Mouse (Mus musculus) neural tube, embryonic 11.5 days (tissue): ENCODE results near the gene Map3k7. TPM values are rescaled to one million over a fixed set of nuclear protein-coding genes. Genes with fewer than 3 reads are reported as not detected.

Experiments
- ATAC-seq: fragments of 200-750 bp; cut with Nextera tagmentation; 2 replicates; pipeline ENCODE4 v1.8.0; 2017; ENCODE audit warnings: moderate number of reproducible peaks, mild to moderate bottlenecking, moderate TSS enrichment, moderate library complexity; ENCODE audit not compliant: insufficient read depth, low FRiP score, low TSS enrichment
- DNase-seq: peaks from one replicate; pipeline ENCODE4 v3.0.0-alpha.2; 2015; ENCODE audit warnings: low spot score
- H3K27ac ChIP-seq: fragments of 300-500 bp; sonication (generic); 2 replicates; pipeline ENCODE4 v1.5.1; 2014; ENCODE audit warnings: low read depth, mild to moderate bottlenecking, low read length
- H3K27me3 ChIP-seq: fragments of 300-500 bp; sonication (generic); 2 replicates; pipeline ENCODE4 v1.6.1; 2014; ENCODE audit warnings: mild to moderate bottlenecking, low read length, mixed read lengths; ENCODE audit not compliant: control insufficient read depth, insufficient read depth
- H3K36me3 ChIP-seq: fragments of 300-500 bp; sonication (generic); 2 replicates; pipeline ENCODE4 v1.6.1; 2014; ENCODE audit warnings: mild to moderate bottlenecking, low read length, moderate library complexity, mixed read lengths; ENCODE audit not compliant: control insufficient read depth, insufficient read depth
- H3K4me1 ChIP-seq: fragments of 300-500 bp; sonication (generic); 2 replicates; pipeline ENCODE4 v1.6.1; 2014; ENCODE audit warnings: low read length, mixed read lengths; ENCODE audit not compliant: control insufficient read depth, insufficient read depth
- H3K4me2 ChIP-seq: fragments of 300-500 bp; sonication (generic); 2 replicates; pipeline ENCODE4 v1.6.1; 2014; ENCODE audit warnings: low read depth, mild to moderate bottlenecking, moderate library complexity
- H3K4me3 ChIP-seq: fragments of 300-500 bp; sonication (generic); 2 replicates; pipeline ENCODE4 v1.5.1; 2014; ENCODE audit warnings: low read depth, low read length
- H3K9ac ChIP-seq: fragments of 300-500 bp; sonication (generic); 2 replicates; pipeline ENCODE4 v1.6.1; 2014; ENCODE audit warnings: mild to moderate bottlenecking, low read length
- H3K9me3 ChIP-seq: fragments of 300-500 bp; sonication (generic); 2 replicates; pipeline ENCODE4 v1.6.1; 2016; ENCODE audit warnings: low read length; ENCODE audit not compliant: control insufficient read depth
- WGBS: fragments of 180-500 bp; shearing (Covaris S2); extraction: QIAGEN DNeasy Blood & Tissue Kit; methylation state at CpG from one replicate; pipeline ENCODE4 v1.1.7; 2014; 5-methylcytosine and 5-hydroxymethylcytosine counted together
- polyA plus RNA-seq: library from polyadenylated mRNA; unstranded; fragments of >200 nt; fragmentation: Nextera tagmentation; extraction: Ambion mirVana; gene quantifications from 2 replicates; pipeline ENCODE4 v1.2.1, GENCODE M21; 2014

Map3k7 gene
- polyA plus RNA-seq, 1 experiment from 2014 or later: 59.9 TPM

- Histone ChIP-seq H3K4me2 (no peak overlapping the region), H3K9me3 (no peaks in the 10 kb centered on the region), H3K36me3 (no peaks in the 10 kb centered on the region), H3K9ac (no peak overlapping the region; the same call in 1 of the 2 replicates), H3K4me1 (peaks cover 8% of the 10 kb centered on the region; the same call in 1 of the 2 replicates), H3K4me3 (no peak overlapping the region), H3K27me3 (no peaks in the 10 kb centered on the region), H3K27ac (peak overlapping the region; percentile 47)
- ATAC-seq: peak; percentile 78
- DNase-seq: peak; percentile 83
- WGBS: 48% methylated on average over 15 of the region's 15 CpGs
These were observed 78.0 kb downstream of the Map3k7 start for GRCm38 (mm10) chr4:32041741-32042452.

DNA sequence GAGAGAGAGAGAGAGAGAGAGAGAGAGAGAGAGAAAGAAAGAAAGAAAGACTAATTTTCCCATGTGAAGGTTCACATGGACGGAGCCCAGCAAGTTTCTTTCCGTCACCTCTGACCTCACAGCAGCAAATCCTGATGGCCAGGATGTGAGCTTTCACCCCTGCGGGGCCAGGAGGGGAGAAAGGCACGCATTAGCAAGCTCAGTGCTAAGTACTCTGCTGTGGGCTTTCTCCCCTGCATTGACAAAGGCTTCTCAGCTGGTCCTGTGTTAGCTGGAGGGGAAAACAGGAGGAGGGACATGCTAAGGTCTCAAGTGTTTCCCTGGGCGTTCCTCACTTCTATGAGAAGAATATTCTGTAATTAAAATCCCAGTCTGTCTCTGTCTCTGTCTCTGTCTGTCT lies 81.3 kb downstream of the Map3k7 start:
- DNase-seq (peak; percentile 29), ATAC-seq (no peak)
- H3K27ac ChIP-seq: no peak overlapping the region
- H3K4me1 ChIP-seq: peaks cover 8% of the 10 kb centered on the region; the same call in 1 of the 2 replicates
- no peaks in the 10 kb centered on the region for H3K36me3 ChIP-seq
- no peak overlapping the region for H3K4me3 ChIP-seq
- no peak overlapping the region for H3K9ac ChIP-seq
- H3K27me3 ChIP-seq: no peaks in the 10 kb centered on the region
- 7% methylated on average over 5 of the region's 5 CpGs for WGBS
- no peak overlapping the region for H3K4me2 ChIP-seq
- H3K9me3 ChIP-seq: no peaks in the 10 kb centered on the region

GRCm38 (mm10) chr4:32049824-32050223 lies 85.9 kb downstream of the Map3k7 start:
- H3K36me3 ChIP-seq: no peaks in the 10 kb centered on the region
- H3K9me3 ChIP-seq: no peaks in the 10 kb centered on the region
- H3K4me1 ChIP-seq: peaks cover 5% of the 10 kb centered on the region; the same call in 1 of the 2 replicates
- DNase-seq (no peak), ATAC-seq (no peak)
- no peak overlapping the region for H3K4me2 ChIP-seq
- H3K4me3 ChIP-seq: no peak overlapping the region
- H3K27ac ChIP-seq: no peak overlapping the region
- no peak overlapping the region for H3K9ac ChIP-seq
- 65% methylated on average over 4 of the region's 4 CpGs for WGBS
- H3K27me3 ChIP-seq: no peaks in the 10 kb centered on the region

GRCm38 (mm10) chr4:32053171-32053570 lies 89.3 kb downstream of the Map3k7 start:
- Histone ChIP-seq H3K4me1 (no peaks in the 10 kb centered on the region; the same call in 1 of the 2 replicates), H3K27me3 (no peaks in the 10 kb centered on the region), H3K4me3 (no peak overlapping the region), H3K36me3 (no peaks in the 10 kb centered on the region), H3K9me3 (no peaks in the 10 kb centered on the region), H3K27ac (no peak overlapping the region), H3K9ac (no peak overlapping the region), H3K4me2 (no peak overlapping the region)
- WGBS: 95% methylated on average over 14 of the region's 14 CpGs
- ATAC-seq (no peak), DNase-seq (no peak)

DNA sequence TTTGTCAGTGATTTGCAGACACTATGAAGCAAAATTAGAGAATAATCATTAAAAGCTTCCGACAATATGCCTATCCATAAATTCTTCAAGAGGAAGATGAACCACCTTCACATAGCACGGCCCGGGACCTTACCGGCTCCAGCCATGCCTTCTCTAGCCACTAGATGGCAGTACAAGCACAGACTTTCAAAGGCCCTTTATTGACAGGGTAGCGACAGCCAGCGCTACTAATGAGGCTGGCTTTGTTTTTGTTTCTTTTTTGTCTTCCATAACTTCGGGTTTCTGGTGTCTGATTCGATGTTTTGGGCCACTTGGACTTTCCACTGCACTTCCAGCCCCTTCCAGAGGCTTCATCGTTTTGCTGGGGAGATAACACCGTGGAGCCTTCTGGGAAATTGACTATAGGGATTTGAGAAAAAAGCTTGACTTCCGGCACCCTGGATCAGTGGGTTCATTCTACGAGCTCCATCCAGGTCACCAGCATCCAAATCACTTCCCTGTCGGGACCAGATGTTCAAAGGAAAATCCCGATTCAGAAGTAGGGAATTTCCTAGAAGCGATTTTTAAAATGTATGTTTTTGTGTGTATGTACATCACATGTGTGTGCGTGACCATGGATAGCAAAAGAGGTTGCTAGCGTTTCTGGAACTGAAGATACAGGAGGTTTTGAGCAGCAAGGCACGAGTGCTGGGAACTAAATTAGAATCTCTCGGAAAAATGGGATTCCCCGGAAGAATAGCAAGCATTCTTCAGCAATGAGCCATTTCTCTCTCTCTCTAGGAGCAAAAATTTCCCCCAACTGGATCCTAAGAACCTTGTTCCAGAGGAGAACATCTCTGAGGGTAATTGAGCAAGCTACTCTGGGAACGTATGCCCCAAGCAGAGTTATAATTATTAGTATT lies 91.5 kb downstream of the Map3k7 start:
- H3K9me3 ChIP-seq: no peaks in the 10 kb centered on the region
- H3K27ac ChIP-seq: no peak overlapping the region
- DNase-seq (peak; percentile 84), ATAC-seq (peak; percentile 83)
- no peaks in the 10 kb centered on the region for H3K27me3 ChIP-seq
- no peaks in the 10 kb centered on the region; the same call in 1 of the 2 replicates for H3K4me1 ChIP-seq
- WGBS: 30% methylated on average over 21 of the region's 21 CpGs
- H3K4me2 ChIP-seq: peak overlapping the region; percentile 48
- no peaks in the 10 kb centered on the region for H3K36me3 ChIP-seq
- H3K9ac ChIP-seq: peak overlapping the region; percentile 57
- H3K4me3 ChIP-seq: peak overlapping the region; percentile 23; the same call in 1 of the 2 replicates

GRCm38 (mm10) chr4:32056441-32056840 lies 92.5 kb downstream of the Map3k7 start:
- WGBS: 82% methylated on average over 7 of the region's 7 CpGs
- Histone ChIP-seq H3K4me2 (no peak overlapping the region), H3K36me3 (no peaks in the 10 kb centered on the region), H3K4me1 (no peaks in the 10 kb centered on the region; the same call in 1 of the 2 replicates), H3K4me3 (no peak overlapping the region), H3K9me3 (no peaks in the 10 kb centered on the region), H3K9ac (no peak overlapping the region), H3K27me3 (no peaks in the 10 kb centered on the region), H3K27ac (no peak overlapping the region)
- peak; percentile 26; the same call in 1 of the 2 replicates for ATAC-seq
- no peak for DNase-seq

DNA sequence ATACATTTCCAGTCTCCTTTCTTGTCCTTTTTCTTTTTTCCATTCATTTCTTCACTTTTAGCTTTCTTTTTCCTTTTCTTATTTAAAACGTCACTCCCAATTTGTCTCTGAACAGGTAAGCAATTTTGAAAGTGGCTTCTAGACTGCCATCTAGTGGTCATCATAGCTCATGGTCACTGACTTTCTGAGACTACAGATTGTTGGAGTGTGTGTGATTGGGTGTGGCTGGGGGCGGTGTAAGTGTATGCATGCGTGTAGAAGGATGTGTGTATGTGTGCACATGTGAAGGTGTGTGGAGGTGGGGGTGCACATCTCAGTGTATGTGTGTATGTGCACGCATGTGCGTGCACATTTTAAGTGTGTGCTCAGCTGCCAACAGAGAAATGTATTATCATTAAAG lies 93.2 kb downstream of the Map3k7 start:
- ATAC-seq (no peak), DNase-seq (no peak)
- no peaks in the 10 kb centered on the region; the same call in 1 of the 2 replicates for H3K4me1 ChIP-seq
- no peak overlapping the region for H3K9ac ChIP-seq
- no peaks in the 10 kb centered on the region for H3K36me3 ChIP-seq
- 60% methylated on average over 5 of the region's 5 CpGs for WGBS
- no peaks in the 10 kb centered on the region for H3K9me3 ChIP-seq
- no peak overlapping the region for H3K4me2 ChIP-seq
- no peak overlapping the region for H3K27ac ChIP-seq
- no peaks in the 10 kb centered on the region for H3K27me3 ChIP-seq
- no peak overlapping the region for H3K4me3 ChIP-seq

- H3K4me1 ChIP-seq: no peaks in the 10 kb centered on the region
- H3K4me2 ChIP-seq: no peak overlapping the region
- no peak overlapping the region for H3K4me3 ChIP-seq
- ATAC-seq: no peak
- no peak overlapping the region for H3K9ac ChIP-seq
- DNase-seq: no peak
- H3K27ac ChIP-seq: no peak overlapping the region
- no peaks in the 10 kb centered on the region for H3K27me3 ChIP-seq
- no peaks in the 10 kb centered on the region for H3K9me3 ChIP-seq
- 92% methylated on average over 4 of the region's 4 CpGs for WGBS
- no peaks in the 10 kb centered on the region for H3K36me3 ChIP-seq
These were observed 96.8 kb downstream of the Map3k7 start for GRCm38 (mm10) chr4:32060686-32061085.
